Mouse (Mus musculus) embryonic facial prominence, embryonic 11.5 days (tissue): Measurements from ENCODE around the gene Hist2h3b. TPM values are rescaled to one million over a fixed set of nuclear protein-coding genes. Genes with fewer than 3 reads are reported as not detected.

Experiments used
- ATAC-seq: fragments of 200-750 bp; cut with Nextera tagmentation; replicated peaks from 2 replicates; pipeline ENCODE4 v1.8.0; 2017; ENCODE audit warnings: low read depth; ENCODE audit not compliant: insufficient number of reproducible peaks, low FRiP score, low TSS enrichment
- DNase-seq: peaks from one replicate; pipeline ENCODE4 v3.0.0-alpha.2; 2015; ENCODE audit warnings: low spot score
- H3K27ac ChIP-seq: fragments of 300-500 bp; sonication (generic); replicated peaks from 2 replicates; pipeline ENCODE4 v1.5.1; 2014; ENCODE audit warnings: mild to moderate bottlenecking, low read depth, low read length, control low read depth
- H3K27me3 ChIP-seq: fragments of 300-500 bp; sonication (generic); 2 replicates; pipeline ENCODE4 v1.6.1; 2014; ENCODE audit warnings: mild to moderate bottlenecking, low read length, moderate library complexity, mixed read lengths; ENCODE audit not compliant: control insufficient read depth, insufficient read depth
- H3K36me3 ChIP-seq: fragments of 300-500 bp; sonication (generic); replicated peaks from 2 replicates; pipeline ENCODE4 v1.6.1; 2014; ENCODE audit warnings: low read depth, mild to moderate bottlenecking, low read length, moderate library complexity, mixed read lengths; ENCODE audit not compliant: control insufficient read depth, insufficient read depth
- H3K4me1 ChIP-seq: fragments of 300-500 bp; sonication (generic); 2 replicates; pipeline ENCODE4 v1.6.1; 2014; ENCODE audit warnings: low read length, mixed read lengths; ENCODE audit not compliant: control insufficient read depth, insufficient read depth
- H3K4me2 ChIP-seq: fragments of 300-500 bp; sonication (generic); 2 replicates; pipeline ENCODE4 v1.6.1; 2014; ENCODE audit warnings: low read depth, mild to moderate bottlenecking, control low read depth, low read length, moderate library complexity
- H3K4me3 ChIP-seq: fragments of 300-500 bp; sonication (generic); 2 replicates; pipeline ENCODE4 v1.5.1; 2014; ENCODE audit warnings: low read depth, low read length, control low read depth
- H3K9ac ChIP-seq: fragments of 300-500 bp; sonication (generic); replicated peaks from 2 replicates; pipeline ENCODE4 v1.6.1; 2014; ENCODE audit warnings: mild to moderate bottlenecking, control low read depth, low read length
- H3K9me3 ChIP-seq: fragments of 300-500 bp; sonication (generic); replicated peaks from 2 replicates; pipeline ENCODE4 v1.6.1; 2016; ENCODE audit warnings: mild to moderate bottlenecking, low read length, inconsistent platforms, mixed read lengths; ENCODE audit not compliant: control insufficient read depth
- WGBS: fragments of 180-500 bp; shearing (Covaris S2); extraction: QIAGEN DNeasy Blood & Tissue Kit; methylation state at CpG from one replicate; pipeline ENCODE4 v1.1.7; 2014; 5-methylcytosine and 5-hydroxymethylcytosine counted together
- microRNA-seq: library from miRNA; unstranded; fragments of <30 nt; microRNA quantifications from one replicate; pipeline ENCODE4, GENCODE M21; 2016; ENCODE audit warnings: borderline number of aligned reads
- polyA plus RNA-seq: library from polyadenylated mRNA; unstranded; fragments of >200 nt; fragmentation: Nextera tagmentation; extraction: Ambion mirVana; gene quantifications from 2 replicates; pipeline ENCODE4 v1.2.1, GENCODE M21; 2014

Hist2h3b gene
- polyA plus RNA-seq, 1 experiment from 2014 or later: 90.2 TPM

- 75% methylated on average over 9 of the region's 9 CpGs for WGBS
- no peak for ATAC-seq
- H3K9me3 ChIP-seq: no peaks in the 10 kb centered on the region
Observed at GRCm38 (mm10) chr3:96306506-96306905, 38.1 kb downstream of the Hist2h3b start.

GRCm38 (mm10) chr3:96309441-96309840 is 41.0 kb downstream of the Hist2h3b start:
- H3K4me1 ChIP-seq: no peaks in the 10 kb centered on the region
- no peak overlapping the region for H3K9ac ChIP-seq
- no peak for DNase-seq
- ATAC-seq: no peak
- no peak overlapping the region for H3K4me3 ChIP-seq
- H3K9me3 ChIP-seq: no peaks in the 10 kb centered on the region
- no peak overlapping the region for H3K27ac ChIP-seq
- 57% methylated on average over 3 of the region's 3 CpGs for WGBS
- no peaks in the 10 kb centered on the region for H3K36me3 ChIP-seq
- no peak overlapping the region for H3K4me2 ChIP-seq
- H3K27me3 ChIP-seq: no peaks in the 10 kb centered on the region

More at GRCm38 (mm10) chr3:96306506-96306905, 38.1 kb downstream of the Hist2h3b start:
- H3K4me2 ChIP-seq: no peak overlapping the region
- H3K27ac ChIP-seq: no peak overlapping the region
- DNase-seq: no peak
- H3K36me3 ChIP-seq: no peaks in the 10 kb centered on the region
- no peak overlapping the region for H3K9ac ChIP-seq
- no peak overlapping the region for H3K4me3 ChIP-seq
- no peaks in the 10 kb centered on the region for H3K4me1 ChIP-seq
- no peaks in the 10 kb centered on the region for H3K27me3 ChIP-seq

- H3K9me3 ChIP-seq: no peaks in the 10 kb centered on the region
- 70% methylated on average over 8 of the region's 8 CpGs for WGBS
- no peak overlapping the region for H3K27ac ChIP-seq
- no peak overlapping the region for H3K9ac ChIP-seq
- no peak for ATAC-seq
- no peak overlapping the region for H3K4me2 ChIP-seq
- H3K4me1 ChIP-seq: no peaks in the 10 kb centered on the region
- H3K36me3 ChIP-seq: no peaks in the 10 kb centered on the region
- no peaks in the 10 kb centered on the region for H3K27me3 ChIP-seq
- DNase-seq: peak; percentile 45
- no peak overlapping the region for H3K4me3 ChIP-seq
Observed at GRCm38 (mm10) chr3:96312341-96313098, 44.1 kb downstream of the Hist2h3b start.

Small RNA genes lying within 50 kb of the gene (microRNA-seq; reads per million reads assigned to microRNA genes)
- gene Gm44492 (not detected), gene Gm47311 (not detected), gene Gm47313 (not detected)

Other genes starting within 250 kb of the Hist2h3b start
- gene Vps45, start 210.2 kb upstream of the Hist2h3b start, polyA plus RNA-seq: 20.7 and 21.3 TPM in 2 replicates
- 10.7 and 12.1 TPM in 2 replicates for gene Otud7b, start 164.1 kb upstream of the Hist2h3b start, polyA plus RNA-seq
- 25.0 and 28.4 TPM in 2 replicates for gene Mtmr11, start 106.7 kb upstream of the Hist2h3b start, polyA plus RNA-seq
- gene Sf3b4, start 96.3 kb upstream of the Hist2h3b start, polyA plus RNA-seq: 212 and 232 TPM in 2 replicates
- 4.3 and 4.8 TPM in 2 replicates for gene Sv2a, start 87.5 kb upstream of the Hist2h3b start, polyA plus RNA-seq
- gene Bola1, start 48.9 kb upstream of the Hist2h3b start, polyA plus RNA-seq: 59.4 and 61.9 TPM in 2 replicates
- 1.5 TPM in 1 of 2 replicates, not detected in the other for gene Hist2h2ab, start 48.8 kb upstream of the Hist2h3b start, polyA plus RNA-seq
- gene Hist2h2ac, start 47.8 kb upstream of the Hist2h3b start, polyA plus RNA-seq: 12.5 and 15.5 TPM in 2 replicates
- gene Hist2h2be, start 47.5 kb upstream of the Hist2h3b start, polyA plus RNA-seq: 11.5 and 12.4 TPM in 2 replicates
- gene Hist2h3c2, start 29.5 kb upstream of the Hist2h3b start, polyA plus RNA-seq: 9.8 and 11.8 TPM in 2 replicates
- gene Hist2h2aa2, start 28.4 kb upstream of the Hist2h3b start, polyA plus RNA-seq: 45.8 and 51.6 TPM in 2 replicates
- gene Hist2h2aa1, start 23.2 kb upstream of the Hist2h3b start, polyA plus RNA-seq: 7.0 and 15.3 TPM in 2 replicates
- gene Hist2h3c1, start 22.0 kb upstream of the Hist2h3b start, polyA plus RNA-seq: 0.50 and 1.8 TPM in 2 replicates
- 4.4 TPM in 2 replicates for gene Hist2h4, start 5.3 kb upstream of the Hist2h3b start, polyA plus RNA-seq
- 18.6 and 25.6 TPM in 2 replicates for gene Hist2h2bb, start 1.1 kb downstream of the Hist2h3b start, polyA plus RNA-seq
- gene Fcgr1, start 25.3 kb downstream of the Hist2h3b start, polyA plus RNA-seq: 1.3 and 2.1 TPM in 2 replicates
- not detected in 2 replicates for gene BC107364, start 183.7 kb downstream of the Hist2h3b start, polyA plus RNA-seq